ENCODE assay signal across 16 mouse cellular contexts in genomic region chr9:81611022-81611421, GRCm38 (mm10). TPM values are rescaled to one million over a fixed set of nuclear protein-coding genes. Genes with fewer than 3 reads are reported as not detected.
"Had no signal": no experiment of that assay in that cellular context is flagged by ENCODE, and none has a peak within 500 bp of the region (broad histone marks: within the 10 kb centered on the region; RNA-seq: fewer than 3 reads in every experiment).

No protein-coding gene starts in this region.

- H3K4me2 ChIP-seq: neural tube, embryonic 13.5 days; neural tube, embryonic 15.5 days; stomach, embryonic 15.5 days had no signal

- H3K36me3 ChIP-seq: neural tube, embryonic 13.5 days; neural tube, embryonic 15.5 days; stomach, embryonic 15.5 days had no signal

- H3K27me3 ChIP-seq: neural tube, embryonic 13.5 days; neural tube, embryonic 15.5 days; stomach, embryonic 15.5 days had no signal

- DNase-seq: retina, postnatal 1 day; right cerebral cortex, adult 18-20 months; right cerebral cortex, postnatal 14 days; right cerebral cortex, postnatal 25 days; right cerebral cortex, postnatal 4 days; spleen, adult 18-20 months; thymus, adult 18-20 months; thymus, adult 2 months; thymus, postnatal 14 days; thymus, postnatal 25 days; thymus, postnatal 36 days; thymus, postnatal 4 days had no signal

- H3K4me3 ChIP-seq: neural tube, embryonic 13.5 days; neural tube, embryonic 15.5 days; stomach, embryonic 15.5 days had no signal

RNA-seq across cellular contexts. Expression of gene Htr1b, which starts 22.6 kb away (rescaled TPM):
- polyA plus RNA-seq: testis, adult 2 months had no signal
